Mouse (Mus musculus): ENCODE data around the gene Cacna1d. TPM values are rescaled to one million over a fixed set of nuclear protein-coding genes. Genes with fewer than 3 reads are reported as not detected.

The Cacna1d gene
- polyA plus RNA-seq, 1 experiment from 2014 or later: 2.9 TPM

- Histone ChIP-seq H3K9me3 (no peaks in the 10 kb centered on the region), H3K4me3 (no peak overlapping the region), H3K9ac (no peak overlapping the region), H3K4me2 (replicated peaks) (no peak overlapping the region), H3K4me1 (peaks cover 7% of the 10 kb centered on the region), H3K27me3 (no peaks in the 10 kb centered on the region; the same call in 1 of the 2 replicates), H3K27ac (no peak overlapping the region), H3K36me3 (no peaks in the 10 kb centered on the region)
- WGBS: 75% methylated on average over 9 of the region's 9 CpGs
- ATAC-seq (ENCODE audit: low FRiP score, low read depth): no peak
Measured at GRCm38 (mm10) chr14:30275572-30275971, 215.7 kb downstream of the Cacna1d start.

GRCm38 (mm10) chr14:30272976-30273375 is 218.3 kb downstream of the Cacna1d start:
- ATAC-seq (ENCODE audit: low FRiP score, low read depth): no peak
- 77% methylated on average over 4 of the region's 4 CpGs for WGBS

GRCm38 (mm10) chr14:30272523-30272922 is 218.7 kb downstream of the Cacna1d start:
- peaks cover 10% of the 10 kb centered on the region for H3K4me1 ChIP-seq
- 73% methylated on average over 5 of the region's 5 CpGs for WGBS
- H3K4me2 ChIP-seq (replicated peaks): no peak overlapping the region
- no peak overlapping the region for H3K4me3 ChIP-seq
- H3K27ac ChIP-seq: no peak overlapping the region
- no peak for ATAC-seq (ENCODE audit: low FRiP score, low read depth)
- H3K9me3 ChIP-seq: no peaks in the 10 kb centered on the region
- H3K36me3 ChIP-seq: no peaks in the 10 kb centered on the region
- H3K27me3 ChIP-seq: no peaks in the 10 kb centered on the region; the same call in 1 of the 2 replicates
- no peak overlapping the region for H3K9ac ChIP-seq

More at GRCm38 (mm10) chr14:30272976-30273375, 218.3 kb downstream of the Cacna1d start:
- no peak overlapping the region for H3K4me3 ChIP-seq
- no peak overlapping the region for H3K27ac ChIP-seq
- peaks cover 10% of the 10 kb centered on the region for H3K4me1 ChIP-seq
- H3K4me2 ChIP-seq (replicated peaks): no peak overlapping the region
- no peaks in the 10 kb centered on the region; the same call in 1 of the 2 replicates for H3K27me3 ChIP-seq
- H3K9ac ChIP-seq: no peak overlapping the region
- no peaks in the 10 kb centered on the region for H3K9me3 ChIP-seq
- H3K36me3 ChIP-seq: no peaks in the 10 kb centered on the region

DNA sequence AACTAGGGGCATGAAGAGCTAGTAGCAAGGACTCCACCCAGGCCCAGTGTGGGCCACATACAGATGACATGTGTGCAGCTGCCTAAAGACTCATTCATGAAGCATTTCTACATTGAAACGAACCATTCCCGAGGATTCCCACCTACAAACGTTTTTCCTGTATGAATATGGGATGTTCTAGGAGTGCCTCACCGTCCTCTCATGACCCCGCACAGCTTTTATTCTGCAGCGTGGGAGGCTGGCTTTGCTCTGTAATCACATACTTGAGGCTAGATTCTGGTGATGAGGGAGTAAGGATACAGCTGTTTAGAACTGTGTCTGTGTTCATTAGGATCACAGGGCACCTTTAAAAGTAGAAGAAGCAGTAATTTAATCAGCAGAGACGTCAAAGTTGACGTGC is 219.4 kb downstream of the Cacna1d start:
- Histone ChIP-seq H3K36me3 (no peaks in the 10 kb centered on the region), H3K27me3 (no peaks in the 10 kb centered on the region; the same call in 1 of the 2 replicates), H3K9ac (no peak overlapping the region), H3K9me3 (no peaks in the 10 kb centered on the region), H3K4me2 (replicated peaks) (no peak overlapping the region), H3K4me3 (no peak overlapping the region), H3K27ac (no peak overlapping the region), H3K4me1 (peaks cover 10% of the 10 kb centered on the region)
- ATAC-seq (ENCODE audit: low FRiP score, low read depth): no peak
- WGBS: 83% methylated on average over 8 of the region's 8 CpGs

DNA sequence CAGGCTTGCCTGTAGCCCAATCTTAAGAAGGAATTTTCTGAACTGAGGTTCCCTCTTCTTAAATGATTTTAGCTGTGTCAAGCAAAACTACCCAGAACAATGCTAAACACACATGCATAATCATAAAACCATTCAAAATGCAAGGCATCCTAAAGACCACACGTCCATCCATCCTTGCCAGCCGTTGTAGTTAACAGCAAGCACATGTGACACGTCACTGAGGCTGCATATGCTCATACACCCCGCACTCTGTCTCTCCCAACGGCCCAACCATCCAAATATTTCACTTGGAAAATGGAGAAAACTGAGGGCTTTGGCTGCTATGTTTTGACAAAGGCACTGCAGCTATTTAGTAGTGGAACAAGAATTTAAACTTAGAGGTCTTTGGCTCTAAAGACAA is 220.9 kb downstream of the Cacna1d start:
- H3K27ac ChIP-seq: no peak overlapping the region
- 76% methylated on average over 5 of the region's 5 CpGs for WGBS

DNA sequence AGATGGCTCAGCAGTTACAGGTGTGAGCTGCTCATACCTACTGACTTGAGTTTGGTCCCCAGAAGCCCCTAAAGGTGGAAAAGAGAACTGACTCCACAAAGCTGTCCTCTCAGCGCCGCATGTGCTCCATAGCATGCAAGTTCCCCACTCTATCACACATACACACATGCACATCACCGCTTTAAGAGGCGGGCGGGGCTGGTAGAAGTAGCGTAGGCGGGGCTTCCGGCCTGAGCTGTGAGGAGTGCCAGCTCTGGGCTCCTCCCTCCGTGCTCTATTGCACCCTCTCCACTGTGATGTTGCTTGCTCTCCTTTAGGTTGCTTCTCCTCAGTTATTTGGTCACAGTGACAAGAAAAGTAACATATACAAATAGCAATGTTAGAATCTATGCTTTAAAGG is 225.5 kb downstream of the Cacna1d start:
- Histone ChIP-seq H3K9ac (no peak overlapping the region), H3K27ac (no peak overlapping the region), H3K9me3 (no peaks in the 10 kb centered on the region), H3K4me2 (replicated peaks) (no peak overlapping the region), H3K4me3 (no peak overlapping the region), H3K36me3 (no peaks in the 10 kb centered on the region), H3K27me3 (no peaks in the 10 kb centered on the region), H3K4me1 (0 out of 2 replicates have a peak, but pooled peaks cover 3% of the 10 kb centered on the region)
- WGBS: 75% methylated on average over 9 of the region's 9 CpGs
- ATAC-seq (ENCODE audit: low FRiP score, low read depth): no peak

More for the DNA sequence above, 220.9 kb downstream of the Cacna1d start:
- H3K4me1 ChIP-seq: 0 out of 2 replicates have a peak, but pooled peaks cover 3% of the 10 kb centered on the region
- no peaks in the 10 kb centered on the region for H3K36me3 ChIP-seq
- H3K9me3 ChIP-seq: no peaks in the 10 kb centered on the region
- no peak overlapping the region for H3K9ac ChIP-seq
- H3K27me3 ChIP-seq: no peaks in the 10 kb centered on the region; the same call in 1 of the 2 replicates
- no peak overlapping the region for H3K4me2 ChIP-seq (replicated peaks)
- H3K4me3 ChIP-seq: no peak overlapping the region
- ATAC-seq (ENCODE audit: low FRiP score, low read depth): no peak

GRCm38 (mm10) chr14:30261561-30262251 is 229.5 kb downstream of the Cacna1d start:
- Histone ChIP-seq H3K36me3 (no peaks in the 10 kb centered on the region), H3K9ac (no peak overlapping the region), H3K4me2 (replicated peaks) (no peak overlapping the region), H3K4me3 (no peak overlapping the region), H3K27ac (no peak overlapping the region), H3K4me1 (peaks cover 10% of the 10 kb centered on the region), H3K27me3 (0 out of 2 replicates have a peak, but pooled peaks cover 2% of the 10 kb centered on the region), H3K9me3 (no peaks in the 10 kb centered on the region)
- 70% methylated on average over 10 of the region's 10 CpGs for WGBS
- ATAC-seq (ENCODE audit: low FRiP score, low read depth): no peak

DNA sequence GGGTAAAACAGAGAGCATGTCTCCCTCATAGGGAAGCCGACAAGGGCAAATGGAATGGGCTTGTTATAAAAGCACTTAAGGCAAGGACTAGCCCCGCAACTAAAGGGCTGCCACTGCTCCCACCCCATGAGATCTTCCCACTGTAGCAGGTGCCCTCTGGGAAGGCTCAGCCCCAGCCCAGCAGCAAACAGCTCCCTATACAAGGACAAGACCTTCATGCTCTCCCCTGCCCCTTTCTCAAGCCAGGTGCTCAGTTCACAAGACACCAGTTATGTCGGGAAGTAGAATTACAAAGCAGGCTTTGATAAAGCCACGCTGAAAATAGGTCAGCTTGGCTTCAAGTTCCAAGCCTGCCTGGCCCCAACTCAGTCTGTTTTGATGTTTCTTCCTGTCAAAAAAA is 233.6 kb downstream of the Cacna1d start:
- no peak for ATAC-seq (ENCODE audit: low FRiP score, low read depth)
- Histone ChIP-seq H3K4me1 (peaks cover 21% of the 10 kb centered on the region), H3K4me2 (replicated peaks) (no peak overlapping the region), H3K36me3 (no peaks in the 10 kb centered on the region), H3K4me3 (no peak overlapping the region), H3K27ac (no peak overlapping the region), H3K9ac (no peak overlapping the region), H3K9me3 (no peaks in the 10 kb centered on the region), H3K27me3 (0 out of 2 replicates have a peak, but pooled peaks cover 2% of the 10 kb centered on the region)
- WGBS: 37% methylated on average over 4 of the region's 4 CpGs

- Histone ChIP-seq H3K4me2 (replicated peaks) (no peak overlapping the region), H3K4me3 (no peak overlapping the region), H3K9me3 (no peaks in the 10 kb centered on the region), H3K36me3 (no peaks in the 10 kb centered on the region), H3K4me1 (peaks cover 21% of the 10 kb centered on the region), H3K27me3 (0 out of 2 replicates have a peak, but pooled peaks cover 2% of the 10 kb centered on the region), H3K27ac (no peak overlapping the region), H3K9ac (no peak overlapping the region)
- no peak for ATAC-seq (ENCODE audit: low FRiP score, low read depth)
- 77% methylated on average over 4 of the region's 4 CpGs for WGBS
Measured at GRCm38 (mm10) chr14:30256486-30256885, 234.8 kb downstream of the Cacna1d start.

DNA sequence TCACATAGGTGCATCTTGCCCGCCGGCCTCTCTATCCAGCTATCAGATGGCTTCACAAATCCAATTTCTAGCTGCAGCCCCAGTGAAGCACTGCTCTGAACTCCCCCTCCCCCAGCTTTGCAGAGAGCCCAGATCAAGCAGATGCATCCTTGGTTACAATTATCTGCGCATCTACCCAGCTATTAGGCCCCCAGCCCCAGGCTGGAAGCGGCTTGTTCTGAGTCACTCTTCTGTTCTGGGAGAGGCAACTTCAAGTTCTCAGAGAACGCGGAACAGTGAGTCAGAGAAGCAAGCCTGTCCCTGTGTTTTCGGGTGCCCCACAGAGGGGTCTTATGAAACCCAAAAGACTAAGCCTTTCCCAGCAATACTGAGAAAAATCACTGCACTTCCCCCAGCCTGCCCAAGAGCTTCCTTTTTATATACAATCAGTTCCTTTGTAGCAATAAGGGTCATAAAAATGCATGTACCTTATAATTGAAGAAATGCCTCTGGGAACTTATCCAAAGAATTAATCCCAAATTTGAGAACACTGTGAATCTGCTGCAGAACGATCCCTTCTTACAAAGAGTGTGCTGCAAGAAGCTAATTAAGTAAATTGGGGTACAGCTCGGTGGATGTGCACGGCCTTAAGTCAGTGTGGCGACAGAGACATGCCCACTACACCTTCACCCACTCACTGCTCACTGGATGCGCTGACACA is 235.4 kb downstream of the Cacna1d start:
- peaks cover 21% of the 10 kb centered on the region for H3K4me1 ChIP-seq
- no peaks in the 10 kb centered on the region for H3K36me3 ChIP-seq
- H3K9ac ChIP-seq: no peak overlapping the region
- H3K27me3 ChIP-seq: 0 out of 2 replicates have a peak, but pooled peaks cover 2% of the 10 kb centered on the region
- H3K4me2 ChIP-seq (replicated peaks): no peak overlapping the region
- ATAC-seq (ENCODE audit: low FRiP score, low read depth): no peak
- H3K27ac ChIP-seq: no peak overlapping the region; the same call in 1 of the 2 replicates
- 56% methylated on average over 12 of the region's 12 CpGs for WGBS
- H3K4me3 ChIP-seq: no peak overlapping the region
- H3K9me3 ChIP-seq: no peaks in the 10 kb centered on the region

GRCm38 (mm10) chr14:30254776-30255175 is 236.5 kb downstream of the Cacna1d start:
- Histone ChIP-seq H3K36me3 (no peaks in the 10 kb centered on the region), H3K4me1 (peaks cover 21% of the 10 kb centered on the region), H3K27me3 (no peaks in the 10 kb centered on the region), H3K4me2 (replicated peaks) (no peak overlapping the region), H3K9ac (no peak overlapping the region), H3K27ac (no peak overlapping the region), H3K9me3 (no peaks in the 10 kb centered on the region), H3K4me3 (no peak overlapping the region)
- 72% methylated on average over 4 of the region's 4 CpGs for whole genome bisulfite sequencing
- ATAC-seq (ENCODE audit: low FRiP score, low read depth): no peak

- peaks cover 19% of the 10 kb centered on the region for H3K4me1 ChIP-seq
- H3K9ac ChIP-seq: no peak overlapping the region
- no peaks in the 10 kb centered on the region for H3K36me3 ChIP-seq
- no peak overlapping the region for H3K4me2 ChIP-seq (replicated peaks)
- no peak for ATAC-seq (ENCODE audit: low FRiP score, low read depth)
- H3K4me3 ChIP-seq: no peak overlapping the region
- WGBS: 79% methylated on average over 2 of the region's 2 CpGs
- H3K27me3 ChIP-seq: no peaks in the 10 kb centered on the region
- H3K9me3 ChIP-seq: no peaks in the 10 kb centered on the region
- H3K27ac ChIP-seq: no peak overlapping the region
Measured at GRCm38 (mm10) chr14:30252824-30253223, 238.4 kb downstream of the Cacna1d start.
